Mouse (Mus musculus) stomach, embryonic 14.5 days (tissue): ENCODE results near the gene Calcrl. TPM values are rescaled to one million over a fixed set of nuclear protein-coding genes. Genes with fewer than 3 reads are reported as not detected.

Experiments
- ATAC-seq: fragments of 200-750 bp; cut with Nextera tagmentation; 2 replicates; pipeline ENCODE4 v1.8.0; 2017; ENCODE audit warnings: low read depth, moderate TSS enrichment; ENCODE audit not compliant: insufficient number of reproducible peaks, insufficient read depth, low FRiP score
- H3K27ac ChIP-seq: fragments of 300-500 bp; sonication (generic); 2 replicates; pipeline ENCODE4 v1.5.1; 2014; ENCODE audit warnings: mild to moderate bottlenecking, low read length, moderate library complexity, mixed read lengths
- H3K27me3 ChIP-seq: fragments of 300-500 bp; sonication (generic); 2 replicates; pipeline ENCODE4 v1.6.1; 2014; ENCODE audit warnings: low read length, control low read depth, mixed read lengths; ENCODE audit not compliant: control insufficient read depth, insufficient read depth
- H3K36me3 ChIP-seq: fragments of 300-500 bp; sonication (generic); 2 replicates; pipeline ENCODE4 v1.6.1; 2014; ENCODE audit warnings: mild to moderate bottlenecking, control low read depth, low read length, moderate library complexity, mixed read lengths; ENCODE audit not compliant: control insufficient read depth, insufficient read depth
- H3K4me1 ChIP-seq: fragments of 300-500 bp; sonication (generic); 2 replicates; pipeline ENCODE4 v1.6.1; 2014; ENCODE audit warnings: low read length, control low read depth, mixed read lengths; ENCODE audit not compliant: control insufficient read depth, insufficient read depth
- H3K4me2 ChIP-seq: fragments of 300-500 bp; sonication (generic); replicated peaks from 2 replicates; pipeline ENCODE4 v1.6.1; 2014; ENCODE audit warnings: low read depth, low read length, control low read depth
- H3K4me3 ChIP-seq: fragments of 300-500 bp; sonication (generic); 2 replicates; pipeline ENCODE4 v1.5.1; 2014; ENCODE audit warnings: low read depth, low read length, control low read depth
- H3K9ac ChIP-seq: fragments of 300-500 bp; sonication (generic); replicated peaks from 2 replicates; pipeline ENCODE4 v1.6.1; 2014; ENCODE audit warnings: low read depth, mild to moderate bottlenecking, control low read depth, low read length, moderate library complexity, mixed read lengths
- H3K9me3 ChIP-seq: fragments of 300-500 bp; sonication (generic); 2 replicates; pipeline ENCODE4 v1.6.1; 2016; ENCODE audit warnings: low read depth, low read length, control low read depth; ENCODE audit not compliant: control insufficient read depth
- WGBS: fragments of 180-500 bp; shearing (Covaris S2); extraction: QIAGEN DNeasy Blood & Tissue Kit; methylation state at CpG from one replicate; pipeline ENCODE4 v1.1.7; 2014; 5-methylcytosine and 5-hydroxymethylcytosine counted together
- polyA plus RNA-seq: library from polyadenylated mRNA; unstranded; fragments of >200 nt; fragmentation: Nextera tagmentation; extraction: Ambion mirVana; gene quantifications from 2 replicates; pipeline ENCODE4 v1.2.1, GENCODE M21; 2014

The Calcrl gene
- polyA plus RNA-seq, 1 experiment from 2014 or later, result 45.8 TPM

DNA sequence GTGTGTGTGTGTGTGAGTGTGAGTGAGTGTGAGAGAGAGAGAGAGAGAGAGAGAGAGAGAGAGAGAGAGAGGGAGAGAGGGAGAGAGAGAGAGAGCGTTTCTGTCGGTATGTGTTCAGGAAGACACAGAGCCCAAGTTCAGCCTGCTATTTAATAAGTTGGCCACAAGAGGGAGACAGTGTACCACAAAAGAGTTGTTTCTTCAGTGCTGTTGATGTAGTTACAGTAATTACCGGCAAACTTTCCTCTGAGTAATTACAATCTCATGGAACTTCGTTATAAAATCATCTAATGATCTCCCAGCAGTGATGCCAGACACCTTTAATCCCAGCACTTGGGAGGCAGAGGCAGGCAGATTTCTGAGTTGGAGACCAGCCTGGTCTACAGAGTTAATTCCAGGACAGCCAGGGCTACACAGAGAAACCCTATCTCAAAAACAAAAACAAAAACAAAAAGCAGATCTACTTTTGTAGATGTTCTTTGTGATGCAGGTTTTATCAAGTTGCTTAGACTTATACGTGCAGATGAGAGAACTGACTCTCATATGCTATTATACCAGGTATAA lies 30.1 kb upstream of the Calcrl start:
- WGBS, result 4% methylated on average over 5 of the region's 5 CpGs
- H3K27ac ChIP-seq, result no peak overlapping the region
- H3K27me3 ChIP-seq, result no peaks in the 10 kb centered on the region
- H3K9ac ChIP-seq, result no peak overlapping the region
- no peak for ATAC-seq
- H3K4me3 ChIP-seq, result no peak overlapping the region
- H3K4me2 ChIP-seq, result no peak overlapping the region
- H3K4me1 ChIP-seq, result no peaks in the 10 kb centered on the region
- H3K36me3 ChIP-seq, result no peaks in the 10 kb centered on the region
- no peaks in the 10 kb centered on the region for H3K9me3 ChIP-seq

GRCm38 (mm10) chr2:84454551-84455235 lies 29.5 kb upstream of the Calcrl start:
- no peak for ATAC-seq
- Histone ChIP-seq H3K4me3 (no peak overlapping the region), H3K36me3 (no peaks in the 10 kb centered on the region), H3K27me3 (no peaks in the 10 kb centered on the region), H3K9me3 (no peaks in the 10 kb centered on the region), H3K27ac (no peak overlapping the region), H3K4me1 (no peaks in the 10 kb centered on the region), H3K9ac (no peak overlapping the region), H3K4me2 (no peak overlapping the region)
- WGBS, result 59% methylated on average over 10 of the region's 10 CpGs

GRCm38 (mm10) chr2:84454051-84454450 lies 28.8 kb upstream of the Calcrl start:
- no peaks in the 10 kb centered on the region for H3K27me3 ChIP-seq
- H3K27ac ChIP-seq, result no peak overlapping the region
- WGBS, result 15% methylated on average over 5 of the region's 5 CpGs
- H3K4me1 ChIP-seq, result no peaks in the 10 kb centered on the region
- ATAC-seq, result no peak
- H3K4me2 ChIP-seq, result no peak overlapping the region
- no peaks in the 10 kb centered on the region for H3K36me3 ChIP-seq
- H3K4me3 ChIP-seq, result no peak overlapping the region
- H3K9me3 ChIP-seq, result no peaks in the 10 kb centered on the region
- H3K9ac ChIP-seq, result no peak overlapping the region

DNA sequence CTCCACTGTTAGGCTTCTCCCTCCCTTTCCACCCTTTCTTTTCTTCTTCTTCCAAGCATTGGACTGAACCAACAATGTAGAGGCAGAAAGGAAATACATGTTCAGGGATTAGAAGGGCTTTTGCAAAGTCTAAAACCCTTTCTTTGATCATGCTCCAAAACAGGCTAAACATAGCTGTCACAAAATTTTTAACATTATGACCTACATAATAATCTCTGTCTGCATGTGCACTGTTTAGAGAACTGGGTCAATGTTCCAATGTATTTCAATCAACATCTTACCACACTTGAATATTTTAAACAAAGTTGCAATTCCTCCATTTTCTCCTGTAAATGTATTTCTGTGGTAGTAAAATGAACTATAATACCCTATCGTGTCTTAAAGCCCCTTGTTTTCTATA lies 20.3 kb upstream of the Calcrl start:
- no peak overlapping the region for H3K27ac ChIP-seq

DNA sequence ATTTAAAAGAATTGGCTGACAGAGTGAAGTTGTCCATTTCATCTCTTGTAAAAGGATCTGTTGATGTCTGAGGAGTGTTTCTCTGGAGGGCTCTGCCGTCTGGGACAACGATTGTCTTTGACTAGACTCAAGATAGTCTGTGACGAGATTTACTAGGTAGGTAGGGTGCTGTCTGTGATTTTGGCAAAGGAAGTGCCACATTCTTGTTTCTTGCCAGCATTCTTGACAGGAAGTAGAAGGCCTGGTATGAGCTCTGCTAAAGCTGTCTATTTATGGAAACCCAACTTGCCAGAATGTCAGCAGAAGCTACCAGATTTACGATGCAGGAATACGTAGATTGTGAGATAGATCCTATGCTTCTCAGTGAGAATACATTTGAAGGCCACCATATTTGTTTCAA lies 16.7 kb upstream of the Calcrl start:
- no peaks in the 10 kb centered on the region for H3K36me3 ChIP-seq
- H3K9ac ChIP-seq, result no peak overlapping the region
- WGBS, result 87% methylated on average over 5 of the region's 5 CpGs
- H3K27me3 ChIP-seq, result no peaks in the 10 kb centered on the region
- H3K4me3 ChIP-seq, result no peak overlapping the region
- H3K27ac ChIP-seq, result no peak overlapping the region
- no peaks in the 10 kb centered on the region for H3K9me3 ChIP-seq
- no peaks in the 10 kb centered on the region for H3K4me1 ChIP-seq
- ATAC-seq, result no peak
- no peak overlapping the region for H3K4me2 ChIP-seq

More for the DNA sequence above, 20.3 kb upstream of the Calcrl start:
- WGBS, result 87% methylated on average over 1 of the region's 1 CpGs
- no peak for ATAC-seq
- Histone ChIP-seq H3K36me3 (no peaks in the 10 kb centered on the region), H3K4me1 (no peaks in the 10 kb centered on the region), H3K27me3 (no peaks in the 10 kb centered on the region), H3K4me2 (no peak overlapping the region), H3K9me3 (no peaks in the 10 kb centered on the region), H3K4me3 (no peak overlapping the region), H3K9ac (no peak overlapping the region)

DNA sequence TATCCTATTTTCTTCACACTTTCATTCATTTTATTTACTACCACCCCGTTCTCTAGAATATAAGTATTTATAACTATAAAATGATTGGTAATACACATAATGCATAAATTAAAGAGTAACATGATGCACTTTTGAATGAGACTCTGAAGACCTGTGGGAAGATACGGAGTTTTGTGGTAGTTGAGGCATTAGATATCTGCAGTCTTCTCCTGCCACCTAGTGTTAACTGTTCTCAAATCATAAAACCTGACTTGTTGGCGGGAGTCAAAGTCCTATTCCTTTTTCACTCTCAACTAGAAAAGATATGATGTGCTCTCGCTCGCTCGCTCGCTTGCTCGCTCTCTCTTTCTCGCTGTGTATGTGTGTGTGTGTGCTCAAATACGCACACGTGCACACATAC lies 4.5 kb upstream of the Calcrl start:
- no peak overlapping the region for H3K4me2 ChIP-seq
- H3K27me3 ChIP-seq, result no peaks in the 10 kb centered on the region
- no peaks in the 10 kb centered on the region for H3K4me1 ChIP-seq
- ATAC-seq, result no peak
- no peak overlapping the region for H3K9ac ChIP-seq
- no peaks in the 10 kb centered on the region for H3K9me3 ChIP-seq
- H3K27ac ChIP-seq, result no peak overlapping the region
- 47% methylated on average over 11 of the region's 11 CpGs for WGBS
- no peaks in the 10 kb centered on the region for H3K36me3 ChIP-seq
- H3K4me3 ChIP-seq, result no peak overlapping the region

- H3K27ac ChIP-seq, result no peak overlapping the region
- no peak for ATAC-seq
- 33% methylated on average over 3 of the region's 3 CpGs for WGBS
These were observed 3.6 kb upstream of the Calcrl start for GRCm38 (mm10) chr2:84428836-84429235.

GRCm38 (mm10) chr2:84426531-84426930 lies 1.3 kb upstream of the Calcrl start:
- WGBS, result 64% methylated on average over 4 of the region's 4 CpGs
- no peaks in the 10 kb centered on the region for H3K9me3 ChIP-seq
- no peak overlapping the region for H3K9ac ChIP-seq
- no peak overlapping the region for H3K4me3 ChIP-seq
- H3K4me2 ChIP-seq, result no peak overlapping the region
- ATAC-seq, result no peak
- H3K27ac ChIP-seq, result no peak overlapping the region
- no peaks in the 10 kb centered on the region for H3K27me3 ChIP-seq
- H3K36me3 ChIP-seq, result no peaks in the 10 kb centered on the region
- H3K4me1 ChIP-seq, result no peaks in the 10 kb centered on the region

More at GRCm38 (mm10) chr2:84428836-84429235, 3.6 kb upstream of the Calcrl start:
- H3K9me3 ChIP-seq, result no peaks in the 10 kb centered on the region
- no peak overlapping the region for H3K4me2 ChIP-seq
- no peaks in the 10 kb centered on the region for H3K27me3 ChIP-seq
- H3K4me1 ChIP-seq, result no peaks in the 10 kb centered on the region
- H3K4me3 ChIP-seq, result no peak overlapping the region
- H3K9ac ChIP-seq, result no peak overlapping the region
- no peaks in the 10 kb centered on the region for H3K36me3 ChIP-seq

DNA sequence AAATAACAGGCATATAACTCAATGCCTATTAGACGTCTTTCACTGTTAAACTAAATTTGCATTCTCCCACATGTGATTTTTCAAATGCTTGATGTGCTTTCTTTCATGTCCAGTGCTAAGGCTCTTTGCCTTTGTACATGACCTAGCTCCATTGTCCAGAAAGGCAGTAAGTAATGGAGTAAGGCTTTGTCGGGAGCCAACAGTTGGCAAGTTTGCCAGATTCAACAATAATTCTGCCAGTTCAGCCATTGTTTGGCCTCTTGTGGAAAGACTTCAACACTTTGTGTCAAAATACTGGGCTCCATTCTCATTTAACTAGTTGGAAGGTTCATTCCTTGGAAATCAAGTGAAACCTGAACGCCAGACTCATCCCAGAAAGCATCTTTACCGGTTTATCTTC lies 8.7 kb downstream of the Calcrl start:
- no peak overlapping the region for H3K9ac ChIP-seq
- H3K4me1 ChIP-seq, result no peaks in the 10 kb centered on the region
- H3K4me2 ChIP-seq, result no peak overlapping the region
- no peak overlapping the region for H3K27ac ChIP-seq
- 89% methylated on average over 4 of the region's 4 CpGs for WGBS
- H3K36me3 ChIP-seq, result no peaks in the 10 kb centered on the region
- H3K4me3 ChIP-seq, result no peak overlapping the region
- ATAC-seq, result no peak
- no peaks in the 10 kb centered on the region for H3K27me3 ChIP-seq
- no peaks in the 10 kb centered on the region for H3K9me3 ChIP-seq
